Mouse (Mus musculus): ENCODE data around the gene Il4ra.

DNA sequence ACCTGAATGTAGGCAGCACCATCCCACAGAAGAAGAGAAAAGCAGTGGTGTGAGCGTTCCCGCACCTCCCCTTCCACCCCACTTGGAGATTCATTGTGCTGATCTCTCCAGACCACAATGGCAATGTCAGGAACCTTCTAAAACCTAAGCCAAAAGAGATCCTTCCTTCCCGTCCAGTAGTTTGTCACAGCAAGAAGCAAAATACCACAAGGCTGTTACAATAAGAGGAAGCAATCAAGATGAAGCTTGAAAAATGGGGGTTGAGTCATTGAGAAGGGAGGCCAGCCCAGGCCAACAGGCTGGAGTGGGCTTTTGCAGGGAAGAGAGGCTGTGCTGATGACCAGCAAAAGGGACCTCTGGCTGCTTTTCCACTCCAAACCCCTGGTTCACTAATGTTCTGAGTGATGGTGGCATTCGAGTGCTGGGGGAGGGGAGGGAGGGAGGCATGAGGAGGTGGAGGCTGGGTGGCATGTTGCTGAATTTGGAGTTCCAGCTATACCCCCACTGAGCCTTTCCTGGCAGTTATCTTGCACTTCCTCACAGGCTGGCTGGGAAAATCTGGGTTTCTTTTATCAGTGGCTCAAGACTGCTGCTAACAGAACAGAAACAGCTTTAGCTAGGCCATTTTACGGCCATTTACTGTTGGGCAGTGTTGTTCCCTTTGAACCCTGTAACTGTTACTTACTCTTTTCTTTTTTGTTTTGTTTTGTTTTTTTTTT is 48.4 kb upstream of the Il4ra start:
- TF ChIP-seq CTCF (IDR thresholded peaks at IDR 0.05; ENCODE audit: low read depth) (no peak), EP300 (IDR thresholded peaks at IDR 0.05; ENCODE audit: low read depth) (no peak)

All from liver, embryonic 14.5 days (tissue).